Mouse (Mus musculus) megakaryocyte, embryonic 14.5 days (primary cell): ENCODE data around the gene Cd84. TPM values are rescaled to one million over a fixed set of nuclear protein-coding genes. Genes with fewer than 3 reads are reported as not detected.

Experiments
- H3K27me3 ChIP-seq: replicated peaks from 2 replicates; pipeline ENCODE3; 2012; ENCODE audit warnings: inconsistent platforms
- H3K36me3 ChIP-seq: replicated peaks from 2 replicates; pipeline ENCODE3; 2012; ENCODE audit warnings: low read length, inconsistent platforms, mixed read lengths
- H3K4me1 ChIP-seq: 2 replicates; pipeline ENCODE4 v1.6.1; 2012; ENCODE audit warnings: inconsistent platforms
- H3K4me3 ChIP-seq: replicated peaks from 2 replicates; pipeline ENCODE3; 2012; ENCODE audit warnings: moderate library complexity, mild to moderate bottlenecking, inconsistent platforms
- H3K9me3 ChIP-seq: 2 replicates; pipeline ENCODE4 v1.6.1; 2012; ENCODE audit warnings: inconsistent platforms
- FLI1 ChIP-seq: IDR thresholded peaks from 2 replicates; pipeline ENCODE4 v1.6.1; 2012; ENCODE audit warnings: low read length, inconsistent platforms, mixed read lengths
- GATA1 ChIP-seq: IDR thresholded peaks from 3 replicates; pipeline ENCODE4 v1.6.1; 2012; ENCODE audit warnings: mixed read lengths, low read length, inconsistent platforms, borderline replicate concordance
- polyA plus RNA-seq: library from polyadenylated mRNA; stranded (reverse); fragments of >175 nt; gene quantifications from 2 replicates; pipeline ENCODE4 v1.2.3, GENCODE M21; 2012; ENCODE audit warnings: low replicate concordance; ENCODE audit not compliant: insufficient read depth

Cd84 gene
- polyA plus RNA-seq, 1 experiment, result 4.2 TPM

- Histone ChIP-seq H3K36me3 (no peaks in the 10 kb centered on the region), H3K9me3 (peaks cover 22% of the 10 kb centered on the region), H3K27me3 (no peaks in the 10 kb centered on the region), H3K4me1 (no peaks in the 10 kb centered on the region), H3K4me3 (no peak overlapping the region)
- TF ChIP-seq FLI1 (no peak), GATA1 (no peak)
Measured at GRCm38 (mm10) chr1:171933851-171934250, 94.4 kb downstream of the Cd84 start.

- no peaks in the 10 kb centered on the region for H3K36me3 ChIP-seq
- H3K9me3 ChIP-seq, result peaks cover 22% of the 10 kb centered on the region
- TF ChIP-seq FLI1, result no peak
- no peak for TF ChIP-seq GATA1
- H3K27me3 ChIP-seq, result no peaks in the 10 kb centered on the region
- H3K4me3 ChIP-seq, result no peak overlapping the region
- no peaks in the 10 kb centered on the region for H3K4me1 ChIP-seq
Measured at GRCm38 (mm10) chr1:171938952-171939948, 99.8 kb downstream of the Cd84 start.

Other genes with a start within 250 kb of the Cd84 start
- gene Ly9, start 232.3 kb upstream of the Cd84 start, polyA plus RNA-seq, result 3.3 TPM in 1 of 2 replicates, not detected in the other
- 0.31 TPM in 1 of 2 replicates, not detected in the other for gene Slamf7, start 186.7 kb upstream of the Cd84 start, polyA plus RNA-seq
- 0.70 TPM in 1 of 2 replicates, not detected in the other for gene Cd48, start 157.7 kb upstream of the Cd84 start, polyA plus RNA-seq
- 6.4 and 38.5 TPM in 2 replicates for gene Slamf1, start 72.6 kb upstream of the Cd84 start, polyA plus RNA-seq
- gene Gm10521, start 56.0 kb downstream of the Cd84 start, polyA plus RNA-seq, result 0.36 TPM in 1 of 2 replicates, not detected in the other
- gene Slamf6, start 77.8 kb downstream of the Cd84 start, polyA plus RNA-seq, result not detected in 2 replicates
- gene Vangl2, start 188.7 kb downstream of the Cd84 start, polyA plus RNA-seq, result 3.2 TPM in 1 of 2 replicates, not detected in the other
- gene Nhlh1, start 217.9 kb downstream of the Cd84 start, polyA plus RNA-seq, result not detected in 2 replicates
- gene Copa, start 242.8 kb downstream of the Cd84 start, polyA plus RNA-seq, result 2.9 and 15.6 TPM in 2 replicates
- 0.76 and 7.6 TPM in 2 replicates for gene Ncstn, start 243.1 kb downstream of the Cd84 start, polyA plus RNA-seq